Mouse (Mus musculus) ovary, adult 18-20 months (tissue): ENCODE results near the gene Ets1.
A peak's percentile ranks its signal among the peaks of the same experiment; 100 is the strongest.

ENCODE experiments used
- DNase-seq: peaks from one replicate; pipeline ENCODE4 v3.0.0; 2022; ENCODE audit warnings: low spot score, mixed read lengths

The Ets1 gene

DNA sequence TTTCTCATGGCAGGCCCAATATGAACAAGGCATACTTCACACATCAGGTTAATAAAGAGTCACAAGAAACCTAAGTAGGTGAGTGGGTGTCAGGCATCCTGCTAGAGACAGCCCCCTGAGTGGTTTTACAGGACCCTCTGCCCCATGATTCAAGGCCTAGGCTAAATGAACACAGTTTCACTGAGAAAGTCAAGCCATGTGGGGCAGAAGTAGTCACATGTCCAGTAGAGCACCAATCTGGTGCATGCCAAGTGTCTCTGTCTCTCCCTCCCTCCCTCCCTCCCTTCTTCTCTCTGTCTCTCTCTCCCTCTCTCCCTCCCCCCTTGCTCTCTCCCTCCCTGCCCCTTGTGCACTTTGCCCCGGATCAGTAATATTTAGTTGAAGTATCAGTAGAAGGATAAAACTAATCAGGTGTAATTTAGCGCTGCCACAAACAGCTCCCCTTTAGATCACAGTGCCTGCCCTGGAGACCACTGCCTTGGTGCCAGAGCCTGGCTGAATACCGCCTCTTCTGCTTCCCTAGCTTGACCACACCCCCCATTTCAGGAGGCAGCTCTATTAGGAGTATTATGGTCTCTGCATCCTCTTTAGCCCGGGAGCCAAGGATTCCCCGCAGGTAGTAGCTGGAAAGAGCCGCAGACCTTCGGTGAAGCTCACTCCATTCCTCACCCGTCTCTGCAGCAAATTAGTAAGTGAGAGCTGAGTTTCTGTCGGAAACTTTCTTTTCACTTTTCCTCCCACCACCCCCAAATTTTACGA, at the start of gene Ets1:
Gene Ets1 (plus strand): TSS at position 595 of the 759 bp plus-strand sequence.
- DNase-seq = no peak

DNA sequence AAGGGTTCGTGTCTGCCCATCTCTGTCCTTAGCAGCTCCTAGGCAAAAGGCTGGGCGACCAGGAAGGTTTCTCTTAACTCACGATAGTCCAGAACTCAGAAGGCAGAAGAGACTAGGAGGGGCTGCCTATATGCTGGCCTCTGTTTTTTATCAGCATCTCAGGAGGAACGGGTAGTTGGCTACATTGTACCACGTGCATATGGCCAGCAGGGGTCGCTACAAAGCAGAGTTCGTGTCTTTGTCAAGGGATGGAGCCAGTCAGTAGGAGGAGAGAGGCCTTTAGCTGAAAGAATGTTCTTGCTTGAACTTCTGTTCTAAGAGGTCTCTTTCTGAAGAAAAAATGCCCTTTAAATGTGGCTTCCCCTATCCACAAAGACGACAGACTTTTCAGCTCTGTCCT, 46.1 kb upstream of the Ets1 start:
- peak; percentile 44 for DNase-seq

DNA sequence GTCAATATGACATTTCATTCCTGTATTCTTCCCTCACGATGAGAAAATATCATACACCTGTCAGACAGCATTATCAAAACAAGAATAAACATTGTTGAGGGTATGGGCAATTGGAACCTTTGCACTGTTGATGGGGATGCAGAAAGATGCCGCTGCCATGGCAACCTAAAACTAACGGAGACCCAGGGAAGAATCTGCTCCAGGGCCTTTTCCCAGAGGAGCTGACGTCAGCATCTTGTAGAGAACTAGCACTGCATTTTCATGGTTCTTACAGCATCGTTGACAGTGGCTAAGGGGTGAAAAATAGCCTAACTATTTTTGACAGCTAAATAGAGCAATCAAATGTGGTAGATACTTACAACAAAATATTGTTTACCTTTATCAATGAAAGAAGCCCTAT, 45.5 kb upstream of the Ets1 start:
- no peak for DNase-seq

DNA sequence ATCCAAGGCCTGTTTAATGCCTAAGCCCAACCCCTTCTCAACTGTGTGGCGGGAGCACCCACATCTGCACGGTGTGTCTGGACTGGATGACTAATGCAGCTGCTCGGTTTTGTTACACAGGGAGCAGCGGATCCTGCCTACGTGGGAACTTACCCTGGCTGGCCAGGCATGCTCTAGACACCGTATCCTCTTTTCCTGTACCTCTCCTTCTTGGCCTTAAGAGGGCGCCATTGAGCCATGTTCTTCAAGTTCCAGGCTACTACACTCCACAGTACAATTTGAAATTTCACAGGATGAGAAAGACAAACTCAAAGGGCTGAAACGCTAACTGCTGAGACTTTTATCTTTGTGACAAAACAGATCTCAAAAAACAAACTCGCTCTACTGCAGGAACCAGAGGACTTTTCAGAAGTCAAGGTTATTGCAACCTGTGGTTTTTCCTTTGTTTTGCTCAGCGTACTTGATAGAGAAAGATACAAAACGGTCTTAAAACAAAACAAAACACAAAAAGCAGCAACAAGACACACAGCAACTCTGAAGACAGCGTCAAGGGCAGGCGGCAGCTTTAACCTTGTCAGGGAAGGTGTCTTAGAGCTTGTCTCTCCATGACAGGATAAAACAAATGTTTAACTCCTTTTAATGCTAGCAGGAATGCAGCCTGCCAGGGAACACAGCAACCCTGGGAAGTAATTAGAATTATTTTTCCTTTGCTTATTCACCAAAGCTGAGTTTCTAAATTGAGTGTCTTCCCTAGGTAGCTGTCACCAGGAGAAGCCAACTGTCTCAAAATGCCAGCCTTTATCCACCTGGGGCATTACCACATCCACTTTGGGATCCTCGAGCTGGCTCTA, 44.1 kb upstream of the Ets1 start:
- DNase-seq = peak; percentile 63

DNA sequence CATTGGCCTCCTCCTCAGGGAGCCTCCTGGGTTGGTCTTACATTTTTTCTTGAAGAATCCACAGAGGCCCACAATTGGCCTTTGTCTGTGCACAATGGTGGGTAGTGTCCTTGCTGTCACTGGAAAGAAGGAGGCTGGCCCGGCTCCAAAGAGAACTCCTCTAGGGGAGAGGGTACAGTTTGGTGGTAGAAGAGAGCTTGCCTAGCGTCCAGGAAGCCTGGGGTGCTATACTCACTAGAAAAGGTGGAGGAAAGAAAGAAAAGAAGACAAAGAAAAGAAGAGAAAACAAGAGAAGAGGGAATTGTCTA, 43.5 kb upstream of the Ets1 start:
- DNase-seq = no peak

DNA sequence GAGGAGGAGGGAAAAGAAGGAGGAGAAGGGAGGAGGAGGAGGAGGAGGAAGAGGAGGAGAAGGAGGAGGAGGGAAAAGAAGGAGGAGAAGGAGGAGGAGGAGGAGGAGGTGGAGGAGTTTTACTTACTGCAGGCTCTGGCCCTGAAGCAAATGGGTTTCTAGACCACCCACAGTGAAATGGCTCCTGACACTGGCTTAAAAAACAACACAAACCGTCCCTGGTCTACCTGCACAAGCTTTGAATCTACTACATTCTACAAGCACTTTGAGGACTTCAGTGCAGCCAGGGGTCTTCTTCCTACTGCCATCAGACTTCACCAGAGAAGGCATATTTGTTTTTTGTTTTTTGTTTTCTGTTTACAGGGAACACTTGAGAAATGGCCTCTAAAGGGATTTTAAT, 42.2 kb upstream of the Ets1 start:
- DNase-seq = no peak

DNA sequence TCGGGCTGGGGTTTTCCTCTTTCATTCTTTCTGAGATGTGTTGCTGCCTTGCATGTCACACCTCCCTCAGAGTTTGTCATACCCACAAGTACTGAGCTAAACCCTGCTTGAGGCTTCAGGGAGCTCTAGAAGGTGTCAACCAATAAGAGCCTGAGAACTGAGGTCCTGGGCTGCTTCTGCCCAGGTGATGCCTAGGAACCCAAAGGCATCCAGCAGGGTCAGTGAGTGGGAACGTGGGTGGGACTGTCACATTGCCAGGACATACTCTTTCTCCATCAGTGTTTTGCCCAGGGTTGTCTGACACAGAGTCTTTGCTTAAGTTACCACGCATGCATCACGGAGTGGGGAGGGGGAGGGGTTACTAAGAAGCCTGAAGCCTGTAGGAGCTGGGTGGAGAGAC, 41.7 kb upstream of the Ets1 start:
- no peak for DNase-seq

DNA sequence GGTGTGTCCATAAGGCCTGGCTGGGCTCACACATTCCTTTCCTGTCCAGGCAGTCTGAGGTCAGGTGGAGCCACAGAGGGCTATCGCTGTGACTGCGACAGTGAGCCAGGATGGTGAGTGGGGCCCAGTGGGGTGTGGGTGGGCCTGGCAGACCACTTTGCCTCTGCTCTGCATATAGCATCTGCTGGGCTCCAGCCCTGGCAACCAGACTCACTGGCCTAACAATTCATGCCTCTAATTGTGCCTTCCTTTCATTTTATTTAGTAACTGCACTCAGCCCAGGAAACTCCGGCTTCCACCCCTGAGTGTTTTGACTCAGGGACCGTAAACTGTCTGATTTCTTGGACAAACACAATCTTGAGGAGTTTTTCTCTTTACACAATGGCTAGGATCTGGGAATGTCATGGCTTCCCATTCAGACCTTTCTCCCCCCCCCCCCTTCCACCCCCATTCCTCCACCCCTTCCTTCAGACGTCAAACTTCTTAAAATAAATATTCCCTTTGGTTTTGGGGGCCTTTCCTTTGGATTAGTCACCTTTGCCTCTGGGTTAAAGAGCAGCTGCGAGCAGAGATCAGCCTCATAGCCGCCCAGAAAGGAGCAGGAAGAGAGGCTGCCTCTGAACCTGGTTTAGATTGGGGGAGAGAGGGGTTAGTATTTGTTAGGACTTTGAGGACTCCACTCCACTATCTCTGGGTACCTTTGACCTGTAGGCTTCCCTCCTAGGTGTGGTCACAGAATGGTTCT, 40.8 kb upstream of the Ets1 start:
- DNase-seq = no peak

DNA sequence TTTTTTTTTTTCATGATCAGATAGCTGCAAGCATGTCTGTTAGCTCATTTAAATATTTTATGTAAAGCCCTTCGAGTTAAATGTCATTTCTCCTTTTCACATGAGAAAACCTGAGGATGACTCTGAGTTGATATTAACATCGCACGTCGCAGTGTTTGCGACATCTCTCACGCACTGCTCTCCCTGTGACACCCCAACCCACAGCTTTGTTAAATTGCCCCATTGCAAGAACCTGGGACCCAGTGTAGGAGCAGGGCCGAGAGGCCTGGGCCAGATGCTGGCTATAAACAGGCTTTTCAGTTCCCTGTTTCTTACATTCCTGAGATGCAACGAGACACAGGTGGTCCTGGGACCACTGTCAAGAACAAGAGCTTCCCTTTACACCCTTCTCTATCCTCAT, 39.7 kb upstream of the Ets1 start:
- no peak for DNase-seq

DNA sequence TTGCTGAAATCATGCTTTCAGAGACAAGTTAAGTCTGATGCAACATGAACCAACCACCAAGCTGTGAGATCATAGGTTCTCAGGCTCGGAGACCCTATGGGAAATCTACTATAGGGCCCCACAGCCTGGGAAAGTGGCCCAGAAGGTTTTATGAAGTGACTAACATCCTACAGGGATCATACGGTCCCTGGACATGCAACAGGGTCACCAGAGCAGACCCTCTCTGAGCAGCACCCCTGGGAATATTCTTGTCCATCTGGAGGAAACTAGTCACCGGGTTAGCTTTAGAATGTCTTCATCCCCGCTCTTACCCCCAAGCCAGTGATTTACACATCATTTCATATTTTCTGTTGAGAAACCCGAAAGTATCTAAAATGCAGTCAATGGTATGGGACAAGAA, 34.1 kb upstream of the Ets1 start:
- no peak for DNase-seq

DNA sequence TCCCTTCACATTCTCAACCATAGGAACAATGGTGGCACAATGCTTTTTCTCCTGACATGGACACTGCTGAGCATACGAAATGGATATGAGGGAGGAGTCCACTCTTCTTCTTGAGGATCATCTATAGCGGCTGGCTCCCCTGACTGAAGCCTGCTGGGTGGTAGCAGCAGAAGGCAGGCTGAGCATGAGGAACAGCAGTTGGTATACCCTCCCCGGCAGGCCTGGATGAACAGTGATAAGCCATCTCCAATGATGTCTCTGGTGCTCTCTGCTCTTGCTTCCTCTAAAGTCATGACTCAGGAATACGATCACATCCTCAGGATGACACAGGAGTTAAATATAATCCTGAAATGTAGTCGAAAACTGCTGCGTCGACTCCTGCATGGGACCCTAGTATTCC, 32.9 kb upstream of the Ets1 start:
- DNase-seq = no peak

DNA sequence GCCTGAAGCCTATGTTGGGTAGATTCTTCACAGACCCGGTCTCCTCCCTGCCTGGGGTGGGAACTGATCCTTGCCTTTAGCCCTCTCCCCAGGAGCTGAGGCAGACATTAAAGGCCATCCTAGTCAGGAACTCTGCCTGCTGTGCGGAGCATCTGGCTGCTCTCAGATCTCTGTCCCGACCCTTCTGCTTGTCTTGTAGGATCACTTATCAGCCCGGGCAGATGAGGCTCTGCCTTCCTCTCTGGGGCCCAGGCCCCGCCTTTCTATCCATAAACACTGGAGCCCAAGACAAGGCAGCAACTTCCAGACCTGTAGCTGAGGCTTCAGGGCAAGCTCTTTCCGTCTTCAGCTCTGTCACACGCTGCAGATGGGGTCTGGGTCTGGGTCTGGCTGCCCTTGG, 28.8 kb upstream of the Ets1 start:
- DNase-seq = no peak

DNA sequence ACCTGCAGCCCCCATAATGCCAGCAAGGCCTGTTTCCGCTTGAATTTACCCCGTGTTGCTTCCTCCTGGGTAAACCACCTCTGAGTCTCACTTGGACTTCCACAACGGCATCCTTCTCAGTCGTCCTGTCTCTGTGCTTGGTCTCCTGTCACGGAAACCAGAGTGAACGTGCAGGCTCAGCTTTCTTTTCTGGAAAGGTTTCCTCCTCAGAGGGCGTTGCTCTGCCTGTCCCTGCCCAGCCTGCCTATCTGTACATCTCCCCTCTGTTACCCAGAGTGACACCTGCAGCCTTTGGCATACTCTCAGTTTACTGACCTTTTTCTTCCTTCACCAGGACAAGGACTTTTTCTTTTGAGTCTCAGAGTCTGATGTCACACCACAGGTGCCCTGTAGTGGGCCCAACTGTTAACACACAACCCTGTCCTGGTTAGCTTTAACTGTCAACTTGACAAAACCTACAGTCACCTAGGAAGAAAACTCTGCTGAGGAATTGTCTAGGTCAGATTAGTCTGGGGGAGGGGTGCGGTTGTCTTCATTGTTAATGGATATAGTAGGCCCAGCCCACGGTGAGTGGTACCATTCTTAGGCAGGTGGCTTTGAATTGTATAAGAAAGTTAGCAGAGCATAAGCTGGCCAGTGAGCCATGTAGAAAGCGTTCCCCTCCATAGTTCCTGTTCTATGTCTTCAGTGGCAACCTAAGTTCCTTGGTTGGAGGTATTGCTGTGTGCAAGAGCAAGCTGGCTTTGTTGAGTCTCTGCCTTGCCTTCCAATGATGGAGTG, 27.0 kb upstream of the Ets1 start:
- DNase-seq = no peak

DNA sequence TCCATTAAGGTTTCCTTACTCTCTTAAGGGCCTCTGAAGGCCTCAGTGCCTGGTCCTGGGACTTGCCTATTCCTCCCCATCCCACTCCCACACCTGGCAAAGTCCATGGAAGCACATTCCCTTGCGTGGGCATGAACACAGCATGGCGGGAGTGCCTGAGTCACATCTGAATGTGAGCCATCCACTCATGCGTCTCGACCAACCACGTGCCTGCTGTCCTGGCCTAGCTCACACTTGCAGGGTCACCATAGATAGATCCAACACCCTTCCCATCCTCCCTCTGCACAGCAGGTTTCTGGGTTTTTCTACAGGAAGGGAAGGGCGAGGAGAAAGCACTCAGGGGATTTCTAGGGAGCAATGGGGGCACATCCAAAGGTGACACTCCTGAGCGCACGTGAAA, 25.8 kb upstream of the Ets1 start:
- no peak for DNase-seq

DNA sequence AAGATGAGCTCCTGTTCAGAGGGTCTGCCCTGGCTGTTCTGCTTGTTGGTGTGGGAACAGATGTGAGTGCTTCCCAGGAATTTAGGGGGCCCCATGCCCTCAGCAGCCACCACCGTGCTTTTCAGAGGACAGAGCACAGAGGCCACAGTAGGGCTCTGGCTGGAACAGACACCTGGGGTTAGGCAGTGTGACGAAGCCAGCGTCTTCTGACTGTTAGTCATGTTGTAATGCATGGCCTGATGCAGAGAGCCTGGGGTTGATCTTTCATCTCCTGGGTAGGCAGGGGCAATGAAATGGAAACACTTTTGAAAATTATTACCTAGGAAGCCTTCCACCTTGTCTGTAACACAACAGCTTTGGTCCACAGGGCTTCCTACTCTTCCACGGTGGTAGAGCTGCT, 25.4 kb upstream of the Ets1 start:
- DNase-seq = no peak

DNA sequence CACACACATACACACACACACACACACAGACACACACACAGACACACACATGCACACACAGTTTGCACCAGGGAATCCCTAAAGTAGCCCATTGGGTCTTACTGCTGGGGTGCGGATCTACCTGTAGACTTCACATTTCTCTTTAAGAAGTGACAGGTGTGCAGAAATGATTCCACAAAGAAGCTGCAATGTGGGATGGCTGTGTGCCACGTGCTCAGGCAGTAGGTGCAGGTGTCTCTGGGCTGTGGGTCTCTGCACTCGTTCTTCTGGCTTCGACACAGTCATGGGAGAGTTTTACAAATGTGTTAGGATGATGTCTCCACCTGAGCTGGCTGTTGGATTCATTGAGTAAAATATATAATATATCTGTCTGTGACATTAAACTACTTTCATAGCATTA, 24.7 kb upstream of the Ets1 start:
- DNase-seq = no peak

DNA sequence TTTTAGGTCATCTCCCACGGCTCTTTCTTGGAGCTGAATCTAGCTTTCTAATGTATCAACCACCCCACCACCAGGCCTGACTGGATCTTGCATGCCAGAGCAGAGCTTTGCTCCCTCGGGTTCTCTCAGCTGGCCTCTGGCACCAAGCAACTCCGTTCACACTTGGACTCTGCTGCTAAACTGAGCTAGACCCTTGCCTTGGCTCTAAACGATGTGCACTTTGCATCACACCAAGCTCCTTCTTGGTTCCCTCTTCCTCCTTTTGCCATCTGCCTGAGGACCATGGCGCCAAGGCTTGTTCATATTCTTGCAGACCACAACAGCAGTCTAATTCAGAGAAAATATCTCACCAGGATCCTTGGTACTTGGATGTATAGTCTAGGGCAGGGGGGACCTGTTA, 23.6 kb upstream of the Ets1 start:
- no peak for DNase-seq

DNA sequence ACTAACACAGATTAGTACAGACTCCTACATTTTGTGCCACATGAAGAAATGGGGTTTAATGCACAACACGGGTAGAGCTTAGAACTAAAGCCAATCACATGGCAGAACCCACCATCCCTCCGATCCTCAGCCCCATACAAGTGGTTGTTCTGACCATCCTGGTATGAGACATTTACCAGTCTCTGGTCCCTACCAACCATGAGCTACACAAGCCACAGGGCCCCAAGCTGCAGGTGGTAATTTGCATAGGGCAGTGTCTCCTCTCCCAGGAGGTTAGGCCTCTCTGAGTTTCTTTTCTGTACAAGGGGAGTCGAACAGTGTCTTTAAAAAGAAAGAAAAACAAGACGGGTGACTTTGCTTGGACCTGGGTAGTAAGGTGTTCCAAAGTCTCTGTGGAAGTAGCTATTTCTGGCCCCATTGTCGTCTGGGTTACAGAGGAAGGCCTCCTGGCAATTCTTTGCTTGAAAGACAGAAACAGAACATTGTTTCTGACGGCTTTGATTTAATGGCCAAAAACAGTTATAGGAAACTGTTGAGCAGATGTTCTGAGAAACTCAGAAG, 23.1 kb upstream of the Ets1 start:
- no peak for DNase-seq

DNA sequence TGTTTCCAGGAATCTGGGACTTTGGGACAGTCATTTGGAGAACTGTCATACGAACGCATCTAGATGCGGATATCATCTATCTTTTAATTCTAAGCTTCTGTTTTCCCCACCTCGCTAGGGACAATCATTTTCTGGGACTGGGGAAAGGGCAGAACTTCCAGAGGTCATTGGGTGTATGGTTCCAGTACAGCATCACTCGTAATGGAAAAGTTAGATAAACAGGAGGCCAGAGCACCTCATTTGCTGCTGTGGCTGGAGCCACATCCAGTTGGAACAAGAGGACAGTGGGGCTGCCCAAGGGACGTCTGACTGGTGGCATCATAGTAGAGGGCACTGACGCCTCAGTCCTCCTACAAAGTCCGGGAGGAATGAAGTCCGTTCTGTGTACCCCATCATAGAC, 21.8 kb upstream of the Ets1 start:
- DNase-seq = no peak

DNA sequence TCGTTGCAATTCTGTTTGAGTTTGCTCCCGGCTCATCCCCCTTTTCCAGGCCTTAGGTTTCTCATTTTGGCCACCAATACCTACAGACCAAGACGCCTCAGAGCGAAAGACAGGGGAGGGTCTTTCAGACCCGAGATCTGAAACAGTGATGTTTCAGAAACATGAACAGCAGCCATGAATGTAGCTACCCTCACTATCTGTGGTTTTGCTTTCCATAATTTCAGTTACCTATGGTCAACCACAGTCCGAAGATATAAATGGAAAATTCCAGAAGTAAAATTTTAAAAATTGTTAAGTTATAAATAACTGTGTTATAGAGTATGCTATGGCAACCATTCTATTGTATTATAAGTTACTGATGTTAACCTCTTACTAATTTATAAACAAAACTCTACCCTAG, 20.6 kb upstream of the Ets1 start:
- DNase-seq = no peak

DNA sequence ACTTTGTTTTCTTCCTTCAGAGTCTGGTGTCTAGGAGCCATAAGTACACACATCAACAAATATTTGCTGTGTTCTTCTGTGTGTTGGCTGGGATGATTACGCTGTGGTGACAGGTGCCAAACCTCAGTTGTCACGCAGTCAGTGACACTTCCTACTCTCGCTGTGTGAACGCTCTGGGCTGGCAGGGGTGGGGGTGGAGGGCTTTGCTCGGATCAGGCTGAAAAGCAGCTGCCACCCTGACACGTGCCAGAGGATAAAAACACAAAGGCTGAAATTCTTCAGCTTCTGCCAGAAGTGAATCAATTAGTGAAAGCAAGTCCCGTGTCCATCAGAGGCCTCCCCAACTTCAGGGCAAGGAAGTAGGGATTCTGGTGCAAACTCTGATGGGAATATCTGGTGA, 20.0 kb upstream of the Ets1 start:
- no peak for DNase-seq
